Mouse (Mus musculus): Measurements from ENCODE around the gene Efna1. TPM values are rescaled to one million over a fixed set of nuclear protein-coding genes. Genes with fewer than 3 reads are reported as not detected.
A peak's percentile ranks its signal among the peaks of the same experiment; 100 is the strongest.

Efna1 gene
- polyA plus RNA-seq, 1 experiment from 2014 or later = 10.7 TPM

DNA sequence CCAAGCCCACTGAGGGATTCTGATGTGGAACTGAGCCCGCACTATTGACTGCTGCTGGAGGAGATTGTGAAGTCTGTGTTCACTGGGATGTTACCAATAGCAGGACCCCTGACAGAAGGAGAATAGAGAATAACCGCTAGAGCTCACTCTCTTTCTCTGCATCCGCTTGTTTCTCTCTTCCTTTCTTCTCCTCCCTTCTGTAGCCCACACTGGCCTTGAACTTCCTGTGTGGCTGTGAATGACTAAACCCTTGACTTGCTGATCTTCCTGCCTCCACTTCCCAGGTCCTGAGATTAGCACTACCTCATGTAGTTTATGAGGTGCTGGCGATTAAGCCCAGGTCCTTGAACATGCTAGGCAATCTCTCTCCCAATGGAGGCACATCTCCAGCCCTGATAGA lies 33.5 kb downstream of the Efna1 start:
- Histone ChIP-seq H3K36me3 (peaks cover 6% of the 10 kb centered on the region; the same call in 1 of the 2 replicates), H3K27ac (no peak overlapping the region), H3K4me1 (replicated peaks) (peaks cover 55% of the 10 kb centered on the region), H3K9me3 (no peaks in the 10 kb centered on the region), H3K27me3 (no peaks in the 10 kb centered on the region), H3K9ac (replicated peaks) (peak overlapping the region; percentile 84; the same call in 1 of the 2 replicates), H3K4me3 (replicated peaks) (peak overlapping the region; percentile 75), H3K4me2 (replicated peaks) (peak overlapping the region; percentile 93)
- ATAC-seq = no peak
- 80% methylated on average over 4 of the region's 4 CpGs for WGBS

DNA sequence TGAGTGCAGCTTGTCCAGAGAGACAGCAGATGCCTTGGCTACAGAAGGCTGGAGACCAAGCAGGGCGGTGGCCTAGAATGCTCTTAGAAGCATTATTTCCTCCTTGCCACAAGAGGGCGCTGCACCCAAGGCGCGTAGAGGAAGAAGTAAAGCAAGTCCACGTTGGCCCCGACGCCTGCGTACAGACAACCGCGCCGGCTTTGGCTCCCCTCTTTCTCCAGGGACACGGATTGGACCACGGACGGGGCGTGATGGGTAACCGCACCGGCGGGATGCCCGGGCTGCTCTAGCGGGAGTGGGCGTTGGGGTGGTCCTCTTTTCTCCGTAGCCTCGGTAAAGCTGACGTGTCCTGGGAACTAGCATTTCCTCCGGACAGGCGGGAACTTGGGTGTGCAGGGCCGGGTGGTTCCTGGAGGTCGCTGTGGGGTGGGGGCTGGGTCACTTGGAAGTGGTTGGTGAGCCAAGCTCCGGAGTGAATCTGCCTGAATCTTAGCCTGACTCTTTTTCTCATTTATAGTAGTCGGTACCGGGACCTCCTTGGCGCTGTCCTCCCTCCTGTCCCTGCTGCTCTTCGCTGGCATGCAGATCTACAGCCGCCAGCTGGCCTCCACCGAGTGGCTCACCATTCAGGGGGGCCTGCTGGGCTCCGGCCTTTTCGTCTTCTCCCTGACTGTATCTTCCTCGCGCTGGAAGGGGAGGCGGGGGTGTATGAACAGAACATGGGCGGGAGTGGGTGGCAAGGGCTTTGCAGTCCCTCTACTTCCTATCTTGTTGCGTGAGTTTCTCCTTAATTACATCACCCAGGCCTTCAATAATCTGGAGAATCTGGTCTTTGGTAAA lies 34.5 kb downstream of the Efna1 start, which contains the start of gene Trim46:
TSS of gene Trim46 (minus strand) at position 49 of the 840 bp plus-strand sequence.
- under 1% methylated on average over 42 of the region's 42 CpGs for WGBS
- Histone ChIP-seq H3K4me1 (replicated peaks) (peaks cover 57% of the 10 kb centered on the region), H3K4me2 (replicated peaks) (peak within 1 kb of the TSS; percentile 93), H3K36me3 (peaks cover 15% of the 10 kb centered on the region), H3K4me3 (replicated peaks) (peak within 1 kb of the TSS; percentile 75), H3K9me3 (no peaks in the 10 kb centered on the region), H3K27ac (peak within 1 kb of the TSS; percentile 97), H3K9ac (replicated peaks) (peak within 1 kb of the TSS; percentile 84), H3K27me3 (no peaks in the 10 kb centered on the region)
- ATAC-seq = peak; percentile 60

DNA sequence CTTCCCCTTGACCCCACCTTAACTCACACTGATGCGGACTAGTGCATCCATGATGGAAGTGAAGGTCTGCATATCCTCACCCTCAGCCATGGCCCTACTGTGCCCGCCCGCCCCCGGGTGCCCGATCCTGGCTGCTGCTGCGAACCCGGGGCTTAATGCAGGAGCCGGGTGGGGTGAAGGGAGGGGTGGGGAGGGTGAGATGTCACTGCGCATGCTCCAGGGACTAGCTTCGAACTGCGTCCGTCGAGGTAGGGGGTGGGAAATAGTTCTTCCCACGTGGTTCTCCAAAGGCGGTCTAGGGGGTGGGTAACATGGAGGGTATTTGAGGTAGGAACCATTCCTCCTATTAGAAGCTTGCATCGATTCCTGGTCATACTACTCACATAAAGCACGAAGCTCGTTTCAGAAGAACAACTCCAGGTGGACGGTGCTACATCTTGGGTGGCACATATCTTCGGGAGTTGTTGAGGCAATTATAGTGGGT lies 35.2 kb downstream of the Efna1 start, which contains the start of gene Krtcap2:
TSS of gene Krtcap2 (plus strand) at position 279 of the 484 bp plus-strand sequence.
- Histone ChIP-seq H3K4me3 (replicated peaks) (peak within 1 kb of the TSS; percentile 75), H3K36me3 (peaks cover 23% of the 10 kb centered on the region), H3K4me1 (replicated peaks) (peaks cover 52% of the 10 kb centered on the region), H3K27me3 (no peaks in the 10 kb centered on the region), H3K9ac (replicated peaks) (peak within 1 kb of the TSS; percentile 84), H3K27ac (peak within 1 kb of the TSS; percentile 97), H3K9me3 (no peaks in the 10 kb centered on the region), H3K4me2 (replicated peaks) (peak within 1 kb of the TSS; percentile 93)
- 3% methylated on average over 20 of the region's 20 CpGs for WGBS
- ATAC-seq = peak; percentile 55

DNA sequence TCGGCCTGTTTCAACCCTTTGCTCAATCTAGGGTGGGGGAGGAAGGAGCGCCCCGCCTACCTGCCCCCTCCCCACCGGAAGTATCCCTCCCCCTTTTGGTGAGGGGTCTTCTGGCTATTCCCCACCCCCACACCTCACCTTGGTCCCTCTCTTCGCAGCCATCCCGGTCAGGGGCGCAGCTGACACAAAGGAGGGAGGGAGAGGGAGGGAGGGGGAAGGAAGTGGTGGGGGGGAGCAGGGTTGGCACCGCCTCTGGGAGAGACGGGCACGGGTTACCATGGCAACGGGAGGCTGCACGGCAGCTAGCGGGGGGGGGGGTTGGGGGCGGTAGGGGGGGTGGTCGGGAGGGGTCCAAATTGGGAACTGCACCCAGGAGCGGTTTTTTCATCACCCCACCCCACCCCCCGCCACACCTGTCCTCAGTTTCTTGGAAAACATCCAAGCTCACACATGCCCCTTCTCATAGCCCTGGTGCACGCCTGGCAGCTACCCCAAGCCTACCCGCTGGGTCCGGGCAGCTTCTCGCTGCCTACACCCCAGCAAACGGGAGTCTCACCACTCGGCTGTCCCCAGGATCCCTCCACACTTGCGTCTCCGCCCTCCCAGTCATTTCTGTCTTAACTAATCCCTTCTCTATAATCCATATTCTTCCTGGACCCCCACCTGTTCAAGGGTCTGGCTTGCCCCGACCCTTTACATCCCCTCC lies 35.8 kb downstream of the Efna1 start:
- 1% methylated on average over 24 of the region's 26 CpGs for WGBS
- peak; percentile 67 for ATAC-seq
- no peaks in the 10 kb centered on the region for H3K9me3 ChIP-seq

DNA sequence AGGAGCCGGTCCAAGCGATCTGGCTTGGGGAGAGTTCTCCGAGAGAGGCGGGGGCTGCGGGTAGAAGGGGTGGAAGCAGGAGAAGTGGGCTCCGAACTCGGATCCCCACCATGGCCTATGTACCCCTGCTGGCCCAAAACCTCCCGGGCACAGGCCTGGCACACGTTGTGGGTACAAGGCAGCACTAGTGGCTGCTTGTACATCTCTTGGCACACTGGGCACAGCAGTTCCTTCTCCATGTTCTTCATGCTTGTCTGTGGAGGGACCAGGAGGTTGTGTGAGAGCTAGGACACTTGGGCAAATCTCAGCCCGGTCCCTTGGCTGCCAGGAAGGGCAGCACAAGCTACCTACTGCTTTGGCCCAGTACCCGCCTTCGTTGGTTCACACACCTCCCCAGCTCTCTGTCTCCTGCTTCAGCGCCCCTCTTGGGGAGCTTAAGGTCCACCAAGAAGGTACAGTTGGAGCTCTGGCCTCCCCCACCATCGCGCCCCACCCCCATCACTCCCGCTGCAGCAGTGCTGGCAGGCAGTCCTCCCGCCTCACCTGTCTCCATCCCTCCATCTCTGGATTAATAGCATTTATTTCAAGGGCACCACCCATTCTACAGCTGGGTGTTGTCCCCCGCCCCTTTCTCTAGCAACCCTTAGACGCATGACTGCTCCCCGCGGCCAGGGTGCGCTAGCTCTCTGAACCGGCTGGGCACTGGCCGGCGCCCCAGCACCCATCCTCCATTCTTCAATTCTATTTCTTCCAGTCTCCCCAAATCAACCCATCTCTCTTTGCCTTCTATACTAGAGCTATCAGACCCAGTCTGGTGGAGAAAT lies 36.6 kb downstream of the Efna1 start:
- Histone ChIP-seq H3K36me3 (peaks cover 33% of the 10 kb centered on the region), H3K4me2 (replicated peaks) (peak overlapping the region; percentile 93), H3K4me1 (replicated peaks) (peaks cover 52% of the 10 kb centered on the region), H3K9ac (replicated peaks) (peak overlapping the region; percentile 72), H3K27ac (peak overlapping the region; percentile 97), H3K27me3 (no peaks in the 10 kb centered on the region), H3K9me3 (no peaks in the 10 kb centered on the region), H3K4me3 (replicated peaks) (peak overlapping the region; percentile 75)
- peak; percentile 28 for ATAC-seq
- 11% methylated on average over 25 of the region's 25 CpGs for WGBS

More for the DNA sequence above, 35.8 kb downstream of the Efna1 start:
- peaks cover 29% of the 10 kb centered on the region for H3K36me3 ChIP-seq
- H3K27me3 ChIP-seq = no peaks in the 10 kb centered on the region
- peak overlapping the region; percentile 73 for H3K9ac ChIP-seq (replicated peaks)
- peak overlapping the region; percentile 75 for H3K4me3 ChIP-seq (replicated peaks)
- peaks cover 52% of the 10 kb centered on the region for H3K4me1 ChIP-seq (replicated peaks)
- H3K4me2 ChIP-seq (replicated peaks) = peak overlapping the region; percentile 93
- H3K27ac ChIP-seq = peak overlapping the region; percentile 97

DNA sequence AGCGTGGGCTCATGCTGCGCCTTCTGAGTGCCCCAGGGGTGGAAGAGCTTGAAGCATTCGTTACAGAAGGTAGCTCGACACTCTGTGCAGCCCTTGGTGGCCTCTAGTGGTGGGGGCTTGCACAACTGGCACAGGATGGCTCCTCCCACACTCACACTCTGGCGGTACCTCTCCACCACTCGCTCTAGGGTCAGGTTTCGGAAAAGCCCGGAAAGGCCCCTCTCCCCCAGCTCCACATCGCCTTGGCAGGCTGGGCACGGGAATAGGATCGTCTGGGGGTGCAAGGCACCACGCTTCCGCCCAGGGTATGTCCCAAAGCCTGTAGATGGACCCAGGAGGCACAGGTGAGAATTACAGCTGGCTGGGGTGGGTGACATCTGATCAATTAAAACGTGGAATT lies 37.3 kb downstream of the Efna1 start:
- 12% methylated on average over 14 of the region's 14 CpGs for WGBS
- no peaks in the 10 kb centered on the region for H3K9me3 ChIP-seq
- peak overlapping the region; percentile 72 for H3K9ac ChIP-seq (replicated peaks)
- peaks cover 38% of the 10 kb centered on the region for H3K36me3 ChIP-seq
- no peaks in the 10 kb centered on the region for H3K27me3 ChIP-seq
- peak overlapping the region; percentile 75 for H3K4me3 ChIP-seq (replicated peaks)
- H3K27ac ChIP-seq = peak overlapping the region; percentile 97
- peak; percentile 12; the same call in 1 of the 2 replicates for ATAC-seq
- peaks cover 52% of the 10 kb centered on the region for H3K4me1 ChIP-seq (replicated peaks)
- peak overlapping the region; percentile 93 for H3K4me2 ChIP-seq (replicated peaks)

DNA sequence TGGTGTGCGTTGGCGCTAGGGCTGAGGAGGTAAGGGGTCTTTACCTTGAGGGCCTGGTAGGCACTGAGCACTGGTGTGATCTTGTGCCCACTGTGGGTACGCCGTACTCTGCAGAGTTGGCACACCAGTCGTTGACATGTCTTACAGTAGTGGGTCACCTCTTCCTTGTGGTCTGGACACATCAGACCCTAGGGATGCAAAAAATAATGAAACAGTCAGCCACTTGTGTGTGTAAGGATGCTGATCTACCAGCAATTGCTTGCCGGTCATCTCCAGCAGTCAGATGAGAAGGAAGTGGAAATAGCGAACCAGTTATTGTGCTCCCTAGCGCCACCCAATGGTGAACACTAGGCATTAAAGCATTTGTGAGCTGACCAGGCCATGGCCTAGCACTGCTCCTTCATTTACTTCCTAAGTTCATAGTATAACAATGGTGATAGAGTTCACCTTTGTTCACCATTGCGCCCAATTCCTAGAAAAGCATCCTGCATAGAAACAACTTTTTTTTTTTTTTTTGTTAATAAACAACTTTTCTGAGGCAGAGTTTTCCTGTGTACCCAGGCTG lies 38.5 kb downstream of the Efna1 start:
- Histone ChIP-seq H3K27me3 (no peaks in the 10 kb centered on the region), H3K4me3 (replicated peaks) (no peak overlapping the region), H3K9ac (replicated peaks) (no peak overlapping the region), H3K36me3 (peaks cover 50% of the 10 kb centered on the region), H3K4me1 (replicated peaks) (peaks cover 41% of the 10 kb centered on the region), H3K9me3 (no peaks in the 10 kb centered on the region), H3K27ac (no peak overlapping the region), H3K4me2 (replicated peaks) (no peak overlapping the region)
- 72% methylated on average over 9 of the region's 9 CpGs for WGBS
- ATAC-seq = no peak

DNA sequence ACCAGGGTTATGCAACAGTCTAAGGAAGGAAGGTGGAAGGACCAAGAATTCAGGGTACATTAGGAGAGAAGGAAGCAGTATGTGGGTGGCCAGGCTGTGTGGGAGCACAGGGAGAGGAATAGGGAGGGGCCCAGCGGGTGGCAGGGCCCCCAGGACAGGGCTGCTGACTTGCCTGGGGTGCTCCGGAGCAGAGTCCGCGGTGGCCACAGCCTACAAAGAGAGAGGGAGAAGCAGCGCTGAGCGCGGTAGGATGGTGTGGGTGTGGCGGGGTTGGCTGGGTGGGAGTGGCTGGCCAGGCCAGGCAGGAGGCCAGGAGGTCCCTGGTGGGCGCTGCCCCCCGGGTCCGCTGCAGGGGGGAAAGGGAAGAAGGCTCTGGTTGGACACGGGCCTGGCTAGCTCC lies 42.4 kb downstream of the Efna1 start:
- H3K4me3 ChIP-seq (replicated peaks) = no peak overlapping the region

DNA sequence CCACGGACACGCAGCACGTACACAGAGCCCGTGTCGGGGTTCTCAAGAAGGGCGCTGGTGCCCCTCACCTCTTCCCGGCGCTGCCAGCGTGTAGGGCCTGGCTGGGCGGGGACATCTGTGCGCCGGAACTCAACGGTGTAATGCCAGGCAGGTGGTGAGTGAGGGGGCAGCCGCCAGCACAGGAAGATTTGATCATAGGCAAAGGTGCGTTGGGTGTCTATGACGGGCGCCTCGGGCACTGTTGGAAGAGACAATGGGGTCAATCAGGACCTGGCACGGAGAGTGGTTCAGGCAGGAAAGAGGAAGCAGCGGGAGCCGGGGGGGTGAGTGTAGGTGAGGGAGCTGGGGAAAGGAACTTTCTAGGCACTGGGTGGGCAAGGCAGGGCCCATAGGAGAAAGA lies 43.3 kb downstream of the Efna1 start:
- ATAC-seq = no peak
- Histone ChIP-seq H3K9me3 (no peaks in the 10 kb centered on the region), H3K27me3 (no peaks in the 10 kb centered on the region), H3K4me3 (replicated peaks) (no peak overlapping the region), H3K9ac (replicated peaks) (no peak overlapping the region), H3K27ac (no peak overlapping the region), H3K4me2 (replicated peaks) (no peak overlapping the region), H3K4me1 (replicated peaks) (peaks cover 7% of the 10 kb centered on the region), H3K36me3 (peaks cover 98% of the 10 kb centered on the region)
- 95% methylated on average over 21 of the region's 21 CpGs for WGBS

More for the DNA sequence above, 42.4 kb downstream of the Efna1 start:
- H3K27me3 ChIP-seq = no peaks in the 10 kb centered on the region
- no peak overlapping the region for H3K4me2 ChIP-seq (replicated peaks)
- peaks cover 89% of the 10 kb centered on the region for H3K36me3 ChIP-seq
- peaks cover 15% of the 10 kb centered on the region for H3K4me1 ChIP-seq (replicated peaks)
- no peak; the same call in 1 of the 2 replicates for ATAC-seq
- WGBS = 72% methylated on average over 12 of the region's 12 CpGs
- H3K9me3 ChIP-seq = no peaks in the 10 kb centered on the region
- H3K27ac ChIP-seq = no peak overlapping the region
- no peak overlapping the region for H3K9ac ChIP-seq (replicated peaks)

DNA sequence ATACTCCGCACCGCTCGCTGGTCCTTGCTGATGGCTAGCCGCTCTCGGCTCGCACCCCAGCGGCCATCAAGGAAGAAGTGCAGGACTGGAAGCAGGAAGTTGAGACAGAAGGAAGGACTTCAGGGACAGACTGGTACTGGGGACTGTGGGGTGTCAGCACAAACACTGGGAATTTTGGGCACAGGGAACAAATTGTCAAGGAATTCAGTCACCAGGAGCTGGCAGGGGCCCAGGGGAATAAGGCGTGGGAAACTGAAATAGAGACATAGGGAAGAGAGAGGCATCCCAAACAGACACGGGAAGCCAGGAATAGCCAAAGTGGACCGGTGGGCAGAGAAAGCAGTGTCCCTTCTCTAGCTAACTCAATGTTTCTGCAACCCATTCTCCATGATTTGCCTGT lies 44.4 kb downstream of the Efna1 start:
- no peak overlapping the region for H3K9ac ChIP-seq (replicated peaks)
- ATAC-seq = no peak
- H3K4me3 ChIP-seq (replicated peaks) = no peak overlapping the region
- no peaks in the 10 kb centered on the region for H3K4me1 ChIP-seq (replicated peaks)
- H3K27me3 ChIP-seq = no peaks in the 10 kb centered on the region
- 95% methylated on average over 10 of the region's 10 CpGs for WGBS
- H3K27ac ChIP-seq = no peak overlapping the region; the same call in 1 of the 2 replicates
- H3K4me2 ChIP-seq (replicated peaks) = no peak overlapping the region
- H3K9me3 ChIP-seq = no peaks in the 10 kb centered on the region
- H3K36me3 ChIP-seq = peaks cover 90% of the 10 kb centered on the region

DNA sequence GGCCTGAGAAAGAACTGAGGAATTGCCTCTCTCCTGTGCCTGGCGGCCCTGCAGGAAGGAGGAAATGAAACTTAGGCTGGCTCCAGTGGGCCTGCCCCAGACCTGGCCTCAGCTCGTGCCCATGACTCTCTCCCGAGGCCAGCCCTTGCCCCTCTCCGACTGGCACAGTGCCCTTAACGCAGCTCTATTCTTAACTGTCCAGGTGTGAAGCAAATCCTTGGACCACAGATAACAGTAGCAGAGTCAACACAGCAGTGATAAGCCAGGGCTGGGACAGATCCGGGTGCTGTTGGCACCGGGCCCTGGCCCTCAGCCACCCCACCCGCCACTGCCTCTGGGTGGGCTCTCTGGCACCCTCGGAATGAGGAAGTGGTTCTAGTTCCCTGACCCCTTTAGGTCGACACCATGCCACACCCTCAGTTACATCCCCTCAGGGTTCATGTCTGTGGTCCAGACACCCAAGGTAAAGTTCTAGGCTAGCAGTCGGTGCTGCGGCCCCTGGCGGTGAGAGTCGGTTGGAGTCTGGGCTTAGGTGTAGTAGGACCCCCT lies 47.3 kb downstream of the Efna1 start:
- ATAC-seq = no peak
- 89% methylated on average over 14 of the region's 14 CpGs for WGBS
- no peak overlapping the region for H3K4me2 ChIP-seq (replicated peaks)
- no peaks in the 10 kb centered on the region for H3K27me3 ChIP-seq
- no peak overlapping the region for H3K4me3 ChIP-seq (replicated peaks)
- no peaks in the 10 kb centered on the region for H3K9me3 ChIP-seq
- H3K9ac ChIP-seq (replicated peaks) = no peak overlapping the region
- H3K36me3 ChIP-seq = peaks cover 62% of the 10 kb centered on the region
- no peak overlapping the region for H3K27ac ChIP-seq
- H3K4me1 ChIP-seq (replicated peaks) = peaks cover 8% of the 10 kb centered on the region

All from midbrain, embryonic 13.5 days (tissue).